Mouse (Mus musculus): ENCODE results near the gene Uggt2.

GRCm38 (mm10) chr14:118944702-118945101 lies 154.5 kb downstream of the Uggt2 start:
- TF ChIP-seq POLR2A (IDR thresholded peaks at IDR 0.05; ENCODE audit: control insufficient read depth, extremely low read depth, insufficient read depth, low read length, poor library complexity) (no peak), CTCF (IDR thresholded peaks at IDR 0.05; ENCODE audit: borderline replicate concordance, control insufficient read depth, extremely low read depth, insufficient read depth, low read length, poor library complexity) (no peak)

Data from thymus, adult 2 months (tissue).